Mouse (Mus musculus): ENCODE data around the gene Ptgs1. TPM values are rescaled to one million over a fixed set of nuclear protein-coding genes. Genes with fewer than 3 reads are reported as not detected.

Ptgs1 gene
- polyA plus RNA-seq, 1 experiment: 88.0 TPM

- no peak overlapping the region for H3K27ac ChIP-seq (ENCODE audit: control insufficient read depth, insufficient read depth, low read depth, low read length, poor library complexity)
- H3K4me1 ChIP-seq (ENCODE audit: control insufficient read depth, insufficient read depth, low read length): no peaks in the 10 kb centered on the region; the same call in 1 of the 2 replicates
- 84% methylated on average over 9 of the region's 9 CpGs for WGBS
Measured at GRCm38 (mm10) chr2:36243296-36243891, 13.2 kb downstream of the Ptgs1 start.

DNA sequence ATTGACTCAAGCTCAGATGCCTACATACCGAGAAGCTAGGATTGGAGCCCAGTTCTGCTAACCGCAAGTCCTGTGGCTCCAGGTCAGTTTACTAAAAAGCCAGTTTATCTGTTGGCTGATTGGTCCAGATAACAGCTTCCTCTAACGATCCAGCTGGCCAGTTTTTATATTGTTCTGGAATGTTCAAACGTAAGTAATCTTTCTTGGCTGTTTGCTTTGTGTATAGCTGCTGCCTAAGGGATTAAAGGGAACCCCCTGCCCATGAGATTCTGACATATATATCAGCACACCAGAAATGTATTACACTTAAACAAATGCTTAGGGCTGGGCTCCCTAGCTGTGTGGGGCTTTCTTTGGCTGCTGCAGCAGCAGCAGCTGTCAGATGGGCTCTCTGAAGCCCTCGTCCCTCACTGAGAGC lies 13.7 kb downstream of the Ptgs1 start:
- Histone ChIP-seq H3K4me3 (replicated peaks; ENCODE audit: control insufficient read depth, low read depth, low read length) (no peak overlapping the region), H3K27ac (ENCODE audit: control insufficient read depth, insufficient read depth, low read depth, low read length, poor library complexity) (no peak overlapping the region), H3K4me1 (ENCODE audit: control insufficient read depth, insufficient read depth, low read length) (no peaks in the 10 kb centered on the region)
- WGBS: 75% methylated on average over 5 of the region's 5 CpGs
- TF ChIP-seq POLR2A (IDR thresholded peaks at IDR 0.05; ENCODE audit: borderline replicate concordance, control insufficient read depth, low read depth, low read length): no peak
- no peak for TF ChIP-seq CTCF (IDR thresholded peaks at IDR 0.05; ENCODE audit: control insufficient read depth, insufficient read depth, low read length)

More at GRCm38 (mm10) chr2:36243296-36243891, 13.2 kb downstream of the Ptgs1 start:
- no peak overlapping the region for H3K4me3 ChIP-seq (replicated peaks; ENCODE audit: control insufficient read depth, low read depth, low read length)
- TF ChIP-seq POLR2A (IDR thresholded peaks at IDR 0.05; ENCODE audit: borderline replicate concordance, control insufficient read depth, low read depth, low read length): no peak
- TF ChIP-seq CTCF (IDR thresholded peaks at IDR 0.05; ENCODE audit: control insufficient read depth, insufficient read depth, low read length): no peak

DNA sequence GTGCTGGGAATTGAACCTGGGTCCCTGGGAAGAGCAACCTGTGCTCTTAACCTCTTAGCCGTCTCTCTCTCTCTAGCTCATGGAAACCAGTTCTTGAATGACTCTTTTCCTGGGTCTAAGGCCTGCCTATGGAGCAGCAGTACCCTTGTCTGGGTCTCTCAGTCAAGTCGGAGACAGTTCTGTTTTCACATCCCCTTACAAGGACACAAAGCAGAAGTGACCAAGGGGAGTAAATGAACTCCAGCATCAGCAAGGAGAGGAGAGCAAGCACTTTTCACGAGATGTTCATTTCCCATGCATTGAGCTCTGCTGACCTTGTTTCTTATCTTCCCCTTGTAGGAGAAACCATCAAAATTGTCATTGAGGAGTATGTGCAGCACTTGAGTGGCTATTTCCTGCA lies 14.5 kb downstream of the Ptgs1 start:
- H3K4me1 ChIP-seq (ENCODE audit: control insufficient read depth, insufficient read depth, low read length): no peaks in the 10 kb centered on the region
- no peak for TF ChIP-seq CTCF (IDR thresholded peaks at IDR 0.05; ENCODE audit: control insufficient read depth, insufficient read depth, low read length)
- WGBS: 60% methylated on average over 3 of the region's 3 CpGs
- no peak overlapping the region for H3K27ac ChIP-seq (ENCODE audit: control insufficient read depth, insufficient read depth, low read depth, low read length, poor library complexity)
- no peak overlapping the region for H3K4me3 ChIP-seq (replicated peaks; ENCODE audit: control insufficient read depth, low read depth, low read length)

- H3K4me1 ChIP-seq (ENCODE audit: control insufficient read depth, insufficient read depth, low read length): no peaks in the 10 kb centered on the region
- TF ChIP-seq POLR2A (IDR thresholded peaks at IDR 0.05; ENCODE audit: borderline replicate concordance, control insufficient read depth, low read depth, low read length) (no peak), CTCF (IDR thresholded peaks at IDR 0.05; ENCODE audit: control insufficient read depth, insufficient read depth, low read length) (no peak)
- 70% methylated on average over 3 of the region's 3 CpGs for WGBS
- H3K4me3 ChIP-seq (replicated peaks; ENCODE audit: control insufficient read depth, low read depth, low read length): no peak overlapping the region
- no peak overlapping the region for H3K27ac ChIP-seq (ENCODE audit: control insufficient read depth, insufficient read depth, low read depth, low read length, poor library complexity)
Measured at GRCm38 (mm10) chr2:36247964-36248363, 17.7 kb downstream of the Ptgs1 start.

- no peak for TF ChIP-seq CTCF (IDR thresholded peaks at IDR 0.05; ENCODE audit: control insufficient read depth, insufficient read depth, low read length)
- TF ChIP-seq POLR2A (IDR thresholded peaks at IDR 0.05; ENCODE audit: borderline replicate concordance, control insufficient read depth, low read depth, low read length): no peak
- WGBS: 86% methylated on average over 8 of the region's 8 CpGs
- Histone ChIP-seq H3K27ac (ENCODE audit: control insufficient read depth, insufficient read depth, low read depth, low read length, poor library complexity) (no peak overlapping the region), H3K4me3 (replicated peaks; ENCODE audit: control insufficient read depth, low read depth, low read length) (no peak overlapping the region), H3K4me1 (ENCODE audit: control insufficient read depth, insufficient read depth, low read length) (no peaks in the 10 kb centered on the region)
Measured at GRCm38 (mm10) chr2:36251156-36251555, 20.9 kb downstream of the Ptgs1 start.

GRCm38 (mm10) chr2:36252505-36252904 lies 22.3 kb downstream of the Ptgs1 start:
- H3K27ac ChIP-seq (ENCODE audit: control insufficient read depth, insufficient read depth, low read depth, low read length, poor library complexity): no peak overlapping the region
- TF ChIP-seq CTCF (IDR thresholded peaks at IDR 0.05; ENCODE audit: control insufficient read depth, insufficient read depth, low read length): no peak
- no peak for TF ChIP-seq POLR2A (IDR thresholded peaks at IDR 0.05; ENCODE audit: borderline replicate concordance, control insufficient read depth, low read depth, low read length)
- WGBS: 82% methylated on average over 4 of the region's 4 CpGs
- no peaks in the 10 kb centered on the region for H3K4me1 ChIP-seq (ENCODE audit: control insufficient read depth, insufficient read depth, low read length)
- H3K4me3 ChIP-seq (replicated peaks; ENCODE audit: control insufficient read depth, low read depth, low read length): no peak overlapping the region

- 68% methylated on average over 2 of the region's 2 CpGs for WGBS
- no peaks in the 10 kb centered on the region for H3K4me1 ChIP-seq (ENCODE audit: control insufficient read depth, insufficient read depth, low read length)
- no peak overlapping the region for H3K4me3 ChIP-seq (replicated peaks; ENCODE audit: control insufficient read depth, low read depth, low read length)
- no peak overlapping the region for H3K27ac ChIP-seq (ENCODE audit: control insufficient read depth, insufficient read depth, low read depth, low read length, poor library complexity)
- TF ChIP-seq POLR2A (IDR thresholded peaks at IDR 0.05; ENCODE audit: borderline replicate concordance, control insufficient read depth, low read depth, low read length) (no peak), CTCF (IDR thresholded peaks at IDR 0.05; ENCODE audit: control insufficient read depth, insufficient read depth, low read length) (no peak)
Measured at GRCm38 (mm10) chr2:36254445-36254844, 24.2 kb downstream of the Ptgs1 start.

GRCm38 (mm10) chr2:36256931-36257330 lies 26.7 kb downstream of the Ptgs1 start:
- H3K4me1 ChIP-seq (ENCODE audit: control insufficient read depth, insufficient read depth, low read length): no peaks in the 10 kb centered on the region
- no peak overlapping the region for H3K4me3 ChIP-seq (replicated peaks; ENCODE audit: control insufficient read depth, low read depth, low read length)
- no peak for TF ChIP-seq CTCF (IDR thresholded peaks at IDR 0.05; ENCODE audit: control insufficient read depth, insufficient read depth, low read length)
- no peak for TF ChIP-seq POLR2A (IDR thresholded peaks at IDR 0.05; ENCODE audit: borderline replicate concordance, control insufficient read depth, low read depth, low read length)
- H3K27ac ChIP-seq (ENCODE audit: control insufficient read depth, insufficient read depth, low read depth, low read length, poor library complexity): no peak overlapping the region

- TF ChIP-seq CTCF (IDR thresholded peaks at IDR 0.05; ENCODE audit: control insufficient read depth, insufficient read depth, low read length) (no peak), POLR2A (IDR thresholded peaks at IDR 0.05; ENCODE audit: borderline replicate concordance, control insufficient read depth, low read depth, low read length) (no peak)
- no peak overlapping the region for H3K27ac ChIP-seq (ENCODE audit: control insufficient read depth, insufficient read depth, low read depth, low read length, poor library complexity)
- WGBS: 64% methylated on average over 4 of the region's 4 CpGs
- no peak overlapping the region for H3K4me3 ChIP-seq (replicated peaks; ENCODE audit: control insufficient read depth, low read depth, low read length)
- no peaks in the 10 kb centered on the region for H3K4me1 ChIP-seq (ENCODE audit: control insufficient read depth, insufficient read depth, low read length)
Measured at GRCm38 (mm10) chr2:36259382-36259781, 29.2 kb downstream of the Ptgs1 start.

All from bone marrow, adult 2 months (tissue).